Mouse (Mus musculus) neural tube, embryonic 11.5 days (tissue): Measurements from ENCODE around the gene Rps11. TPM values are rescaled to one million over a fixed set of nuclear protein-coding genes. Genes with fewer than 3 reads are reported as not detected.
A peak's percentile ranks its signal among the peaks of the same experiment; 100 is the strongest.

ENCODE experiments used
- ATAC-seq: fragments of 200-750 bp; cut with Nextera tagmentation; 2 replicates; pipeline ENCODE4 v1.8.0; 2017; ENCODE audit warnings: moderate number of reproducible peaks, mild to moderate bottlenecking, moderate TSS enrichment, moderate library complexity; ENCODE audit not compliant: insufficient read depth, low FRiP score, low TSS enrichment
- DNase-seq: peaks from one replicate; pipeline ENCODE4 v3.0.0-alpha.2; 2015; ENCODE audit warnings: low spot score
- H3K27ac ChIP-seq: fragments of 300-500 bp; sonication (generic); 2 replicates; pipeline ENCODE4 v1.5.1; 2014; ENCODE audit warnings: low read depth, mild to moderate bottlenecking, low read length
- H3K27me3 ChIP-seq: fragments of 300-500 bp; sonication (generic); 2 replicates; pipeline ENCODE4 v1.6.1; 2014; ENCODE audit warnings: mild to moderate bottlenecking, low read length, mixed read lengths; ENCODE audit not compliant: control insufficient read depth, insufficient read depth
- H3K36me3 ChIP-seq: fragments of 300-500 bp; sonication (generic); 2 replicates; pipeline ENCODE4 v1.6.1; 2014; ENCODE audit warnings: mild to moderate bottlenecking, low read length, moderate library complexity, mixed read lengths; ENCODE audit not compliant: control insufficient read depth, insufficient read depth
- H3K4me1 ChIP-seq: fragments of 300-500 bp; sonication (generic); 2 replicates; pipeline ENCODE4 v1.6.1; 2014; ENCODE audit warnings: low read length, mixed read lengths; ENCODE audit not compliant: control insufficient read depth, insufficient read depth
- H3K4me2 ChIP-seq: fragments of 300-500 bp; sonication (generic); 2 replicates; pipeline ENCODE4 v1.6.1; 2014; ENCODE audit warnings: low read depth, mild to moderate bottlenecking, moderate library complexity
- H3K4me3 ChIP-seq: fragments of 300-500 bp; sonication (generic); 2 replicates; pipeline ENCODE4 v1.5.1; 2014; ENCODE audit warnings: low read depth, low read length
- H3K9ac ChIP-seq: fragments of 300-500 bp; sonication (generic); 2 replicates; pipeline ENCODE4 v1.6.1; 2014; ENCODE audit warnings: mild to moderate bottlenecking, low read length
- H3K9me3 ChIP-seq: fragments of 300-500 bp; sonication (generic); 2 replicates; pipeline ENCODE4 v1.6.1; 2016; ENCODE audit warnings: low read length; ENCODE audit not compliant: control insufficient read depth
- WGBS: fragments of 180-500 bp; shearing (Covaris S2); extraction: QIAGEN DNeasy Blood & Tissue Kit; methylation state at CpG from one replicate; pipeline ENCODE4 v1.1.7; 2014; 5-methylcytosine and 5-hydroxymethylcytosine counted together
- polyA plus RNA-seq: library from polyadenylated mRNA; unstranded; fragments of >200 nt; fragmentation: Nextera tagmentation; extraction: Ambion mirVana; gene quantifications from 2 replicates; pipeline ENCODE4 v1.2.1, GENCODE M21; 2014

The Rps11 gene
- polyA plus RNA-seq, 1 experiment from 2014 or later: 1,454 TPM

- ATAC-seq: no peak
- Histone ChIP-seq H3K9ac (no peak overlapping the region), H3K4me1 (no peaks in the 10 kb centered on the region), H3K27me3 (no peaks in the 10 kb centered on the region), H3K27ac (no peak overlapping the region), H3K4me3 (no peak overlapping the region), H3K4me2 (no peak overlapping the region), H3K9me3 (no peaks in the 10 kb centered on the region), H3K36me3 (peaks cover 4% of the 10 kb centered on the region; the same call in 1 of the 2 replicates)
- 77% methylated on average over 8 of the region's 8 CpGs for WGBS
- no peak for DNase-seq
Observed at GRCm38 (mm10) chr7:45139904-45140723, 15.9 kb upstream of the Rps11 start.

DNA sequence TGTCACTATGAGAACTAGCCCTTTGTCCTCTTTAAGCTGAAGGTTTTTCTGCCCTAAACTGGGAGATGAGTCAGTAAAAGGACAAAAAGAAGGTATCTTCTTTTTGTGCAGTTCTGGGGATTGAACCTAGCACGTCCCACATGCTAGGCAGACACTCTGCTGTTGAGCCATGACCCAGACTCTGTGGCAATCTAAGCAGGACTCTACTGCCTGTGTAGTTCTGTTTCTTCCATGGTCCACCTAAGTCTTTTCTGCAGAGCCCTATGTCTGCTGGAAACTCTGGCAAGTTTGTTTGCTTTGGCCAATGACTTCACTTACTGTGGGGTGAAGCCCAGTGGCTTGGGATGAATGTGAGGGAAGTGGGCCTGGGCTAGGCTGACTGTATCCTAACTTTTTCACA is 14.2 kb upstream of the Rps11 start:
- DNase-seq (no peak), ATAC-seq (no peak)
- Histone ChIP-seq H3K36me3 (peaks cover 4% of the 10 kb centered on the region; the same call in 1 of the 2 replicates), H3K9me3 (no peaks in the 10 kb centered on the region), H3K27me3 (no peaks in the 10 kb centered on the region), H3K9ac (no peak overlapping the region), H3K27ac (no peak overlapping the region), H3K4me3 (no peak overlapping the region), H3K4me2 (no peak overlapping the region), H3K4me1 (no peaks in the 10 kb centered on the region)
- WGBS: 88% methylated on average over 1 of the region's 1 CpGs

DNA sequence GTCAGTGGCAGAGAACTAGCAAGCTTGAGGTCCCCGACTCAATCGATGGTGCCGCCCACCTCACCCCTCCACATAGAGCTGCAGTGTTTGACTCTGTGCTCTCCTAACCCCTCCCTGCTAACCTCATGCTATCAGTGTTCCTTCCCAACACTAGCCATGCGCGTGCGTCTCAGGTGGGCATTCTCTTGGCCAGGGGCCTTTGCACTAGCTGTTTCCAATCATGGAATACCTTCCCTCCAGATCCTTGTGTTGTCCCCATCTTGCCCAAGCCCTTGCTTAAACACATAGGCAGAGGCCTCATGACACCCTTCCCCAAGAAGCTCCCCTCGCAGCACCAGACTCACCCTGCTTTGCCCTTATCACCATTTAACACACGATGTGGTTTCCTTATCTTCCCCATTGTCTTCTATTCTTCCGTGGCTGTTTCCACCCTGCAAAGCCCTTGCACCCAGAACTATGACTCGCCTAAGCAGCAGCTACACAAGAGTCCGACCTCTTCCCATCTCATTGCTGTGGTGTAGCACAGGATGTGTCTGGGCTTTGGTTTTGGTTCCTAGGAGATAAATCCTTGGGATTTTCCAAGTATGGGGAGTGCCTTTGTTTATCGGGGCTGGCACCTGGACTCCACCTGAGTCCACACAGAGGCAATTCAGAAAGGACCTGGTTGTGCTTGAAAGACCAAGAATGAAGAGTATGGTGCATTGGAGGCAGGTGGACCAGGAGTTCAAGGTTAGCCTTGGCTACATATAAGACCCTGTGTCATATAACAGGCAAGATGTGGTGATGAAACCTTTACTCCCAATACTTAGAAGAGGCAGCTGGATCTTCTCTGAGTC is 13.2 kb upstream of the Rps11 start:
- WGBS: 83% methylated on average over 12 of the region's 12 CpGs

DNA sequence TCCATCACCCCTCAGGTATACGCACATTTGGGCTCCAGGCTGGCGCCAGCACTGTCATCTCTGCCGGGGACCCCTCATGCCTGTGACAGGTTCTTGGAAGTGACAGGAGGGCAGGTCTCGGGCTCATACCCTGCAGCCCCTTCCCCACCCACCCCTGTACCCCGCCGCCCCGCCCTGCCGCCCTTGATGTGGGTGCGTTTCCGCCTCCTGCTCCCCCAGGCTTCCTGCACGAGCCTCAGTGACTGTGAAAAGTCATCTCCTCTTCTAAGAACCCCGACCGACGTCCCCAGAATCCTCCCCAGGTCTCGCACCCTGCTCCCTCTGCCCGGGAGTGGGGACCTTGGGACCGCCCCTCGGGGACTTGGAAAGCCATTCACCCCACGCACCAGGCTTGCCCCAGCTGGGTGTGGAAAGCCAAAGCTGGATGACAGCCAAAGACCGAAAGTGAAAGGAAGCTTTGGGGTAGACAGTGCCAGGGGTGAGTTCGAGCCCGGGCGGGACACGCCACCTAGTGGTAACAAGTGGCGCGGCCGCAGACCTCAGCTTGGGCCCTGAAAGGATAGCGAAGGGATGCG is 11.8 kb upstream of the Rps11 start, which contains the start of the genes Gm45713 and Flt3l:
TSS of gene Gm45713 (minus strand) at position 239 of the 575 bp plus-strand sequence.
TSS of gene Flt3l (minus strand) at position 440 of the 575 bp plus-strand sequence.
- Histone ChIP-seq H3K9me3 (no peaks in the 10 kb centered on the region), H3K4me3 (peak within 1 kb of the TSS; percentile 42), H3K4me1 (no peaks in the 10 kb centered on the region), H3K4me2 (peak within 1 kb of the TSS; percentile 66), H3K36me3 (no peaks in the 10 kb centered on the region), H3K9ac (peak within 1 kb of the TSS; percentile 55), H3K27me3 (no peaks in the 10 kb centered on the region), H3K27ac (no peak within 1 kb of the TSS)
- DNase-seq (peak; percentile 86), ATAC-seq (peak; percentile 78)
- WGBS: 3% methylated on average over 29 of the region's 29 CpGs

More for the DNA sequence above, 13.2 kb upstream of the Rps11 start:
- H3K9me3 ChIP-seq: no peaks in the 10 kb centered on the region
- no peak for ATAC-seq
- H3K9ac ChIP-seq: no peak overlapping the region
- H3K4me1 ChIP-seq: no peaks in the 10 kb centered on the region
- H3K36me3 ChIP-seq: no peaks in the 10 kb centered on the region
- no peak overlapping the region for H3K4me2 ChIP-seq
- no peak overlapping the region for H3K4me3 ChIP-seq
- no peak overlapping the region for H3K27ac ChIP-seq
- no peak for DNase-seq
- no peaks in the 10 kb centered on the region for H3K27me3 ChIP-seq

GRCm38 (mm10) chr7:45135370-45135769 is 11.1 kb upstream of the Rps11 start:
- no peaks in the 10 kb centered on the region for H3K36me3 ChIP-seq
- H3K27me3 ChIP-seq: no peaks in the 10 kb centered on the region
- 69% methylated on average over 3 of the region's 3 CpGs for WGBS
- DNase-seq (no peak), ATAC-seq (no peak)
- peak overlapping the region; percentile 42; the same call in 1 of the 2 replicates for H3K4me3 ChIP-seq
- H3K9ac ChIP-seq: no peak overlapping the region
- H3K9me3 ChIP-seq: no peaks in the 10 kb centered on the region
- no peaks in the 10 kb centered on the region for H3K4me1 ChIP-seq
- peak overlapping the region; percentile 66 for H3K4me2 ChIP-seq
- H3K27ac ChIP-seq: no peak overlapping the region

- Histone ChIP-seq H3K4me3 (no peak overlapping the region), H3K4me2 (no peak overlapping the region), H3K27ac (no peak overlapping the region), H3K27me3 (no peaks in the 10 kb centered on the region), H3K4me1 (no peaks in the 10 kb centered on the region; the same call in 1 of the 2 replicates), H3K9ac (no peak overlapping the region), H3K9me3 (no peaks in the 10 kb centered on the region), H3K36me3 (no peaks in the 10 kb centered on the region)
- ATAC-seq (no peak), DNase-seq (peak; percentile 45)
- 10% methylated on average over 12 of the region's 12 CpGs for WGBS
Observed at GRCm38 (mm10) chr7:45134544-45135026, 10.3 kb upstream of the Rps11 start.

DNA sequence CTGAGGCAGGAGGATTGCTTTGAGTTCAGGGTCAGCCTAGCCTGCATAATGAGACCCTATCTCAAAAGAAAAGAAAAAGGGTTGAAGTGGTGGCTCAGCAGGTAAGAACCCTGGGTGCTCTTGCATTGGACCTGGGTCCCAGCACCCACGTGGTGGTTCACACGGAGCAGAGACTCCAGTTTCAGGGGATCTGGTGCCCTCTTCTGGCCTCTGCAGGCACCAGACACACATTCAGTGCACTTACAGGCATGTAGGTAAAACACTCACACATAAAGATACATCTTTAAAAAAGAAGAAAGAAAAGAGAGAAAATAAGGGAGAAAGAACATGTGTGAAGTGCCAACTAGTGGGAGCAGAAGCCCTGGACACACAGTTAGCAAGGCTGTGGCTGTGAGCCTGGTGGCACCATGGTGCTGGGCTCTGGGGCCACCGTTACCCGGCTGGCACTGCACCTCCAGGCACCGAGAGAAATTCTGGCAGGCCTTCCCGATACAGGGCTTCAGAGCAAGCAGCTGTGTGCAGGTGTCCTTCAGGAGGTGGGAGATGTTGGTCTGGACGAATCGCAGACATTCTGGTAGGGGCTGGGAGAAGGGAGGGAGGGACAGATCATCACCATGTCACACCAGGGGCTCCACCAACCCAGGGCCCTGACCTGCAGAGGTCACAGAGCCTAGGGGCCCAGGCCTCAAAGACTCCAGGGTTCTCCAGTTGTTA is 9.4 kb upstream of the Rps11 start:
- no peak overlapping the region for H3K9ac ChIP-seq
- H3K4me1 ChIP-seq: no peaks in the 10 kb centered on the region; the same call in 1 of the 2 replicates
- H3K9me3 ChIP-seq: no peaks in the 10 kb centered on the region
- DNase-seq (no peak), ATAC-seq (no peak)
- H3K4me3 ChIP-seq: no peak overlapping the region
- H3K36me3 ChIP-seq: no peaks in the 10 kb centered on the region
- no peak overlapping the region for H3K27ac ChIP-seq
- H3K4me2 ChIP-seq: no peak overlapping the region
- WGBS: 75% methylated on average over 8 of the region's 8 CpGs
- H3K27me3 ChIP-seq: no peaks in the 10 kb centered on the region

- no peaks in the 10 kb centered on the region for H3K9me3 ChIP-seq
- H3K27me3 ChIP-seq: no peaks in the 10 kb centered on the region
- peaks cover 9% of the 10 kb centered on the region for H3K4me1 ChIP-seq
- H3K4me3 ChIP-seq: no peak overlapping the region
- ATAC-seq (no peak), DNase-seq (no peak)
- 84% methylated on average over 11 of the region's 11 CpGs for WGBS
- no peak overlapping the region for H3K27ac ChIP-seq
- no peak overlapping the region for H3K9ac ChIP-seq
- H3K36me3 ChIP-seq: peaks cover 7% of the 10 kb centered on the region
- no peak overlapping the region for H3K4me2 ChIP-seq
Observed at GRCm38 (mm10) chr7:45131850-45132249, 7.6 kb upstream of the Rps11 start.
